Mouse (Mus musculus) 3T3-L1 (cell line): ENCODE results near the gene Olfr715.
"Not testable (repeated sequence)": the region's sequence is repeated elsewhere in the genome, so short reads cannot be mapped to it uniquely, and the experiment has no call there.

ENCODE experiments used
- DNase-seq: peaks from one replicate; pipeline ENCODE4 v3.0.0-alpha.2; 2015; ENCODE audit warnings: low read depth, low spot score

Olfr715 gene

GRCm38 (mm10) chr7:107130983-107131382, at the start of gene Olfr715:
Gene Olfr715 (minus strand): TSS chr7:107131083.
- not testable (repeated sequence) for DNase-seq

GRCm38 (mm10) chr7:107180406-107180805, 49.5 kb upstream of the Olfr715 start:
- DNase-seq = no peak

DNA sequence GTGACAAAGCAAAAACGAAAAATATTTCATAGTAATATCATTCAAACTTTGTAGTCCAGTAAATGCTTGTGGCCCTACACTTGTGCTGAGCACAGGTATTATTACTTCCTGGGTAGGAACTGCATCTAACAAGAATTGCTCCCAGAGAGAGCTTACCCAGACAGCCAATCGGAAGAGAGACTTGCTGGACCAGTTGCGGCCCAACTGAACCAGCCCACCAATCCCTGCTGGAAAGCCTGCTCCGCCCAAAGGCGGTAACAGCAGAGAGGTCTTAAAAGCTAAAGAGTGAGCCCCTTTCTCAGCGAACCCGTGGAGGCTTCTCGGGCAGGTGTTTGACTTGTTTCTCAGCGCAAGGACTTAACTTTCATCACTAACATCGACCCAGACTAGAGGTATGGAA, 35.8 kb upstream of the Olfr715 start, which contains the start of gene Nlrp14:
TSS of gene Nlrp14 (plus strand) at position 301 of the 400 bp plus-strand sequence.
- DNase-seq = no peak

DNA sequence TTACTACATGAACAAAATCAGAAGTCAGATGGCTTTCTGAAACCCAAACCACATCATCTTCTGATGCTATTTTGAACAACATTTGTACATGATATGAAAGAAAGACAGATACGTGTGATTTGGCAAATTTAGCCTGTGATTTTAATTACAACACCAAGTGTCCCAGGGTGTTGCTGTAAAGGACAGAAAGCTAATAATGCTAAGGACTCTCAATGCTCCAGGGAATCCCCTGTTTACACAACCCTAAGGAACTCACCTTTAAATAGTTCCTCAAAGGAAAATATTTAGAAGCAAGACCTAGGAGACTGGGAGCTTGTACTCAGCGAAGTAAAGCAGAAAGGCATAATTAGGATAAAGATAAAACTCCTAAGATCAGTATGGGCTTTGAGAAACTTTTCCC, 7.1 kb upstream of the Olfr715 start, which contains the start of gene Olfr716:
TSS of gene Olfr716 (plus strand) at position 301 of the 400 bp plus-strand sequence.
- not testable (repeated sequence) for DNase-seq

GRCm38 (mm10) chr7:107110269-107110668, 20.6 kb downstream of the Olfr715 start, which contains the start of gene Olfr715b:
Gene Olfr715b (minus strand): TSS chr7:107110369.
- DNase-seq = not testable (repeated sequence)

DNA sequence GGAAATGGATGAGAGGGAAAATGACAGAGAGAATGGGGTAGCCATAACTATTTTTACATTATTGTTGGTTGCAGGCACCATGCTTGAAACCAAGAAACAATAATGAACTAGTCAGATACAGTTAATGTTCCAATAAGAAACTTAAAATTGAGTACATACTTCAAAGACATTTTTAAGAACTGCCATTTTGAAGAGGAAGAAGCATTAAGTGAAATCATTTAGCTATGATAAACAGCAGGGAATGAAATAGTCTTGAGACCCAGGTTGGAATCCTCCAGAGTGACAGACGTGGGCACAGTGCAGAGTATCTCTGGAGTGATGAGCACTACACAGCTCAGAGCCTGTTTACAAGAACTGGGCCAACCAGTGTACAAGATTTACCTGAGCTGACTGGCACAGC, 38.0 kb downstream of the Olfr715 start, which contains the start of gene Olfr17:
TSS of gene Olfr17 (plus strand) at position 301 of the 400 bp plus-strand sequence.
- no peak for DNase-seq
